Mouse (Mus musculus): Measurements from ENCODE around the gene Ydjc. TPM values are rescaled to one million over a fixed set of nuclear protein-coding genes. Genes with fewer than 3 reads are reported as not detected.

The Ydjc gene
- total and polyA plus RNA-seq, 2 experiments from 2014 or later = 41.3 to 78.5 TPM

DNA sequence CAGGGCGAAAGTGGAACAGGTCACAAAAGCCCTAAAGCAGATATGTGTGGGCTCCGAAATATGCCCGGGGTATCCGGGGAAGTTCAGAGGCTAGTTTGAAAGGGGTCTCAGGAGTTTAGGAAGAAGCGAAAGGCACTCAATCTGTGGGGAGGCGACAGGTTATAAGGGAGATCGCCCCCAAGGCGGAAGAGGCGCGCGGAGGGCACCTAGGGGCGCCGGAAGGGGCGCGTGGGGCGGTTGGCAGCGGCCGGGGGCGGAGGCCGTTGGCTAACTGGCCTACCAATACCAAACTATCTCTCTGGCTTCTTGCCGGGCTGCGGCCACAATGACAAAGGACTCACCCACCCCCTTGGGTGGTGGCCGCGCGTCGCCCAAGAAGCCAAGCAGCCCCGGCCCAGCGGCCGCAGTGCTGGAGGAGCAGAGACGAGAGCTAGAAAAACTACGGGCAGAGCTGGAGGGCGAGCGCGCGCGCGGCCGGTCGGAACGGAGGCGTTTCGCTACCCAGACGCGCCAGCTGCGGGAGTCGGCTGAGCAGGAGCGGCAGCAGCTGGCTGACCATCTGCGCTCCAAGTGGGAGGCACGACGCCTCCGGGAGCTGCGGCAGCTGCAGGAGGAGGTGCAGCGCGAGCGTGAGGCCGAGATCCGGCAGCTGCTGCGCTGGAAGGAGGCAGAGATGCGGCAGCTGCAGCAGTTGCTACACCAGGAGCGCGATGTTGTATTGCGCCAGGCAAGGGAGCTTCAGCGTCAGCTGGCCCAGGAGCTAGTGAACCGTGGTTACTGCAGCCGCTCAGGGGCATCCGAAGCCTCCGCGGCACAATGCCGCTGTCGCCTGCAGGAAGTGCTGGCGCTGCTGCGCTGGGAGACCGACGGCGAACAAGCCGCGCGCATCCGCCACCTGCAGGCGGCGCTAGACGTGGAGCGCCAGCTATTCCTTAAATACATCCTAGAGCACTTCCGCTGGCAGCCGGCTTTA lies 64.3 kb downstream of the Ydjc start, which contains the start of gene Rimbp3:
Gene Rimbp3 (plus strand): TSS at position 215 of the 973 bp plus-strand sequence.
- ATAC-seq = peak; percentile 88
- H3K4me3 ChIP-seq (ENCODE audit: low read length) = peak within 1 kb of the TSS; percentile 65
- under 1% methylated on average over 83 of the region's 85 CpGs for WGBS

GRCm38 (mm10) chr16:17209404-17209960 lies 65.1 kb downstream of the Ydjc start:
- no peak; the same call in 1 of the 2 replicates for ATAC-seq
- Histone ChIP-seq H3K36me3 (ENCODE audit: insufficient read depth, low read length) (no peaks in the 10 kb centered on the region), H3K27ac (peak overlapping the region; percentile 88), H3K9ac (replicated peaks; ENCODE audit: low read length) (peak overlapping the region; percentile 68), H3K4me2 (ENCODE audit: low read depth, low read length) (peak overlapping the region; percentile 96), H3K27me3 (ENCODE audit: insufficient read depth, low read length) (no peaks in the 10 kb centered on the region), H3K4me1 (ENCODE audit: insufficient read depth, low read length) (0 out of 2 replicates have a peak, but pooled peaks cover 11% of the 10 kb centered on the region), H3K4me3 (ENCODE audit: low read length) (peak overlapping the region; percentile 65), H3K9me3 (ENCODE audit: low read length) (no peaks in the 10 kb centered on the region)
- TF ChIP-seq CTCF (IDR thresholded peaks at IDR 0.05; ENCODE audit: low read depth) = no peak
- no peak for DNase-seq (ENCODE audit: low spot score)
- 1% methylated on average over 37 of the region's 37 CpGs for WGBS

More for the DNA sequence above, 64.3 kb downstream of the Ydjc start, which contains the start of gene Rimbp3:
- Histone ChIP-seq H3K27me3 (ENCODE audit: insufficient read depth, low read length) (no peaks in the 10 kb centered on the region), H3K27ac (peak within 1 kb of the TSS; percentile 88), H3K4me1 (ENCODE audit: insufficient read depth, low read length) (0 out of 2 replicates have a peak, but pooled peaks cover 11% of the 10 kb centered on the region), H3K36me3 (ENCODE audit: insufficient read depth, low read length) (no peaks in the 10 kb centered on the region), H3K4me2 (ENCODE audit: low read depth, low read length) (peak within 1 kb of the TSS; percentile 96), H3K9me3 (ENCODE audit: low read length) (no peaks in the 10 kb centered on the region), H3K9ac (replicated peaks; ENCODE audit: low read length) (peak within 1 kb of the TSS; percentile 68)
- peak; percentile 96 for DNase-seq (ENCODE audit: low spot score)
- TF ChIP-seq CTCF (IDR thresholded peaks at IDR 0.05; ENCODE audit: low read depth) = peak; percentile 91

MicroRNAs within 50 kb of the gene (microRNA counts, 519-probe panel; counts per million panel counts)
- microRNA mmu-miR-130b = 4,172 counts per million, percentile 73 among the panel's probes with 10 or more counts
- microRNA mmu-miR-301b = 1,930 counts per million, percentile 27 among the panel's probes with 10 or more counts

Small RNA genes within 50 kb of the gene (microRNA-seq; reads per million reads assigned to microRNA genes)
- gene Mir130b (2,899 to 3,548 reads per million in 2 experiments), gene Mir301b (89.8 to 114 reads per million in 2 experiments)

Other genes with a start within 250 kb of the Ydjc start
- 32.2 and 37.9 TPM in 2 replicates for gene Ppm1f, start 248.2 kb upstream of the Ydjc start, total RNA-seq (2014; rRNA removed)
- 12.6 and 13.4 TPM in 2 replicates for gene Ppm1f, start 248.2 kb upstream of the Ydjc start, polyA plus RNA-seq (2015; fragmentation: Nextera tagmentation; extraction: Ambion mirVana)
- gene Mapk1, start 161.2 kb upstream of the Ydjc start, total RNA-seq (2014; rRNA removed) = 202 and 204 TPM in 2 replicates
- gene Mapk1, start 161.2 kb upstream of the Ydjc start, polyA plus RNA-seq (2015; fragmentation: Nextera tagmentation; extraction: Ambion mirVana) = 156 and 178 TPM in 2 replicates
- gene Ypel1, start 74.9 kb upstream of the Ydjc start, total RNA-seq (2014; rRNA removed) = 39.8 and 41.9 TPM in 2 replicates
- 66.3 and 66.8 TPM in 2 replicates for gene Ypel1, start 74.9 kb upstream of the Ydjc start, polyA plus RNA-seq (2015; fragmentation: Nextera tagmentation; extraction: Ambion mirVana)
- 93.7 and 98.4 TPM in 2 replicates for gene Ppil2, start 33.4 kb upstream of the Ydjc start, total RNA-seq (2014; rRNA removed)
- gene Ppil2, start 33.4 kb upstream of the Ydjc start, polyA plus RNA-seq (2015; fragmentation: Nextera tagmentation; extraction: Ambion mirVana) = 102 and 106 TPM in 2 replicates
- 4.2 and 6.8 TPM in 2 replicates for gene 2610318N02Rik, start 19.5 kb upstream of the Ydjc start, total RNA-seq (2014; rRNA removed)
- 8.2 and 9.5 TPM in 2 replicates for gene 2610318N02Rik, start 19.5 kb upstream of the Ydjc start, polyA plus RNA-seq (2015; fragmentation: Nextera tagmentation; extraction: Ambion mirVana)
- gene Sdf2l1, start 12.2 kb upstream of the Ydjc start, total RNA-seq (2014; rRNA removed) = 15.3 and 20.9 TPM in 2 replicates
- gene Sdf2l1, start 12.2 kb upstream of the Ydjc start, polyA plus RNA-seq (2015; fragmentation: Nextera tagmentation; extraction: Ambion mirVana) = 18.4 and 19.7 TPM in 2 replicates
- gene Ccdc116, start 2.6 kb downstream of the Ydjc start, total RNA-seq (2014; rRNA removed) = 7.2 and 8.8 TPM in 2 replicates
- 2.8 and 3.5 TPM in 2 replicates for gene Ccdc116, start 2.6 kb downstream of the Ydjc start, polyA plus RNA-seq (2015; fragmentation: Nextera tagmentation; extraction: Ambion mirVana)
- gene Ube2l3, start 58.0 kb downstream of the Ydjc start, total RNA-seq (2014; rRNA removed) = 82.7 and 93.6 TPM in 2 replicates
- 325 and 326 TPM in 2 replicates for gene Ube2l3, start 58.0 kb downstream of the Ydjc start, polyA plus RNA-seq (2015; fragmentation: Nextera tagmentation; extraction: Ambion mirVana)
- 1.9 and 4.3 TPM in 2 replicates for gene Rimbp3, start 64.0 kb downstream of the Ydjc start, total RNA-seq (2014; rRNA removed)
- gene Rimbp3, start 64.0 kb downstream of the Ydjc start, polyA plus RNA-seq (2015; fragmentation: Nextera tagmentation; extraction: Ambion mirVana) = 1.0 and 1.3 TPM in 2 replicates
- gene Hic2, start 89.0 kb downstream of the Ydjc start, total RNA-seq (2014; rRNA removed) = 10.0 and 13.1 TPM in 2 replicates
- gene Hic2, start 89.0 kb downstream of the Ydjc start, polyA plus RNA-seq (2015; fragmentation: Nextera tagmentation; extraction: Ambion mirVana) = 4.7 and 5.1 TPM in 2 replicates
- 65.0 and 76.9 TPM in 2 replicates for gene Tmem191c, start 131.5 kb downstream of the Ydjc start, total RNA-seq (2014; rRNA removed)
- gene Tmem191c, start 131.5 kb downstream of the Ydjc start, polyA plus RNA-seq (2015; fragmentation: Nextera tagmentation; extraction: Ambion mirVana) = 112 and 125 TPM in 2 replicates
- 3.5 and 4.2 TPM in 2 replicates for gene Serpind1, start 186.8 kb downstream of the Ydjc start, total RNA-seq (2014; rRNA removed)
- 9.9 and 10.3 TPM in 2 replicates for gene Serpind1, start 186.8 kb downstream of the Ydjc start, polyA plus RNA-seq (2015; fragmentation: Nextera tagmentation; extraction: Ambion mirVana)

All from hindbrain, postnatal 0 days (tissue).